ENCODE assay signal across 24 mouse cellular contexts in the genomic region with DNA sequence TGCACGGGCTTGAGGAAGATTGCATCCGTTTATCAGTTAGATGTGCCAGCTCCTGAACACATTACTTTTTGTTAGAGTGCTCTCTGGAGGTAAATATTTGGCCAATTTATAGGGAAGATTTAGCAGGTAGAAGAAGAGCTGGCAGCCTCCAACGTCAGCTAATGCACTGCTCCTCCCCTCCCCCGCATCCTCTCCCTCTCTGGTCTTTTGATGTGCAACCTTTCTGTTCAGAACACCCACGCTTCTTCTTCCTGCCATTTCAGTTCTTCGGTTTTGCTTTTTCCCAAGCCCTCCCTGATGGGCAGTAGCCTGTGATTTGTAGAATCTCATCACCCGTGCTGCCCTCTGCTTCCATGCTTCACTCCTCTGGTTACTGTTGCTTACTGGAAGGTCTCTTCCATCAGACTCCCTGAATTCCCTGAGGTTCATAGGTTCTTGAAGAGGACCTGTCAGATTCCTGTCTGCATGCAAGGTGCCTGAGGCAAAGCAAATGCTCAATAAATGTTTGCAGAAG. TPM values are rescaled to one million over a fixed set of nuclear protein-coding genes. Genes with fewer than 3 reads are reported as not detected.
DNase-seq lines count a peak whose midpoint lies in the region; ATAC-seq and TF ChIP-seq lines count a peak whose summit lies in the region.
"Had no signal": no experiment of that assay in that cellular context is flagged by ENCODE, and none has a peak within 500 bp of the region (broad histone marks: within the 10 kb centered on the region; RNA-seq: fewer than 3 reads in every experiment).

No protein-coding gene starts in this region.

- no peaks in the 10 kb centered on the region for H3K9me3 ChIP-seq in kidney, embryonic 16.5 days (ENCODE audit: low read length)
- no peaks in the 10 kb centered on the region for H3K9me3 ChIP-seq in liver, embryonic 12.5 days (replicated peaks)
- H3K9me3 ChIP-seq: embryonic facial prominence, embryonic 15.5 days; heart, embryonic 12.5 days; limb, embryonic 10.5 days; midbrain, embryonic 15.5 days had no signal

- peak; percentile 74; the same call in 1 of the 2 replicates for ATAC-seq in kidney, embryonic 16.5 days (ENCODE audit: low FRiP score, low TSS enrichment)
- no peak for ATAC-seq in liver, embryonic 12.5 days
- ATAC-seq: intestine, postnatal 0 days; midbrain, embryonic 15.5 days; Patski had no signal

- DNase-seq in kidney, postnatal 36 days: no peak
- DNase-seq in CD4-positive helper T cell, adult 2 months (ENCODE audit: low read depth, low spot score): peak; percentile 67
- peak; percentile 55 for DNase-seq in T-cell, adult 2 months (ENCODE audit: low spot score)
- peak; percentile 58 for DNase-seq in thymus, adult 2 months
- no peak for DNase-seq in heart, adult 18-20 months
- no peak for DNase-seq in heart, postnatal 4 days
- DNase-seq: cerebellum, adult 2 months; cerebellum, postnatal 36 days; heart, postnatal 14 days; retina, postnatal 1 day had no signal

- H3K27me3 ChIP-seq in kidney, embryonic 16.5 days (ENCODE audit: insufficient read depth, low read length): no peaks in the 10 kb centered on the region
- no peaks in the 10 kb centered on the region for H3K27me3 ChIP-seq in thymus, adult 2 months (ENCODE audit: control insufficient read depth, insufficient read depth, low read length)
- H3K27me3 ChIP-seq in liver, embryonic 12.5 days (replicated peaks): no peaks in the 10 kb centered on the region
- H3K27me3 ChIP-seq: embryonic facial prominence, embryonic 15.5 days; heart, embryonic 12.5 days; midbrain, embryonic 15.5 days; Patski had no signal

- no peaks in the 10 kb centered on the region for H3K36me3 ChIP-seq in kidney, embryonic 16.5 days (ENCODE audit: insufficient read depth, low read length)
- no peaks in the 10 kb centered on the region for H3K36me3 ChIP-seq in thymus, adult 2 months (ENCODE audit: control insufficient read depth, insufficient read depth, low read length)
- H3K36me3 ChIP-seq in liver, embryonic 12.5 days: no peaks in the 10 kb centered on the region
- H3K36me3 ChIP-seq: embryonic facial prominence, embryonic 15.5 days; heart, embryonic 12.5 days; limb, embryonic 10.5 days; midbrain, embryonic 15.5 days had no signal

- H3K9ac ChIP-seq in kidney, embryonic 16.5 days (replicated peaks; ENCODE audit: low read length): no peak overlapping the region
- no peak overlapping the region for H3K9ac ChIP-seq in liver, embryonic 12.5 days
- H3K9ac ChIP-seq: embryonic facial prominence, embryonic 15.5 days; heart, embryonic 12.5 days; hindbrain, embryonic 14.5 days; midbrain, embryonic 15.5 days had no signal

- H3K4me2 ChIP-seq in kidney, embryonic 16.5 days (replicated peaks; ENCODE audit: low read depth, low read length): 0 out of 2 replicates have a peak overlapping the region, but pooled peaks have one; percentile 2
- H3K4me2 ChIP-seq in liver, embryonic 12.5 days: no peak overlapping the region
- H3K4me2 ChIP-seq: embryonic facial prominence, embryonic 15.5 days; heart, embryonic 12.5 days; hindbrain, embryonic 14.5 days; liver, embryonic 11.5 days; midbrain, embryonic 15.5 days had no signal

- WGBS in kidney, embryonic 16.5 days: 16% methylated on average over 7 of the region's 7 CpGs
- WGBS in thymus, adult 2 months: 30% methylated on average over 7 of the region's 7 CpGs
- 44% methylated on average over 7 of the region's 7 CpGs for WGBS in liver, embryonic 12.5 days (ENCODE audit: insufficient replicate concordance)

- H3K4me1 ChIP-seq in kidney, embryonic 16.5 days (ENCODE audit: insufficient read depth, low read length): 0 out of 2 replicates have a peak, but pooled peaks cover 2% of the 10 kb centered on the region
- peaks cover 5% of the 10 kb centered on the region for H3K4me1 ChIP-seq in thymus, adult 2 months (replicated peaks; ENCODE audit: control insufficient read depth, insufficient read depth, low read length)
- H3K4me1 ChIP-seq in liver, embryonic 12.5 days: no peaks in the 10 kb centered on the region

- TF ChIP-seq CTCF in thymus, adult 2 months (IDR thresholded peaks at IDR 0.05; ENCODE audit: borderline replicate concordance, control insufficient read depth, extremely low read depth, insufficient read depth, low read length, poor library complexity): no peak

- no peak for TF ChIP-seq POLR2A in thymus, adult 2 months (IDR thresholded peaks at IDR 0.05; ENCODE audit: control insufficient read depth, extremely low read depth, insufficient read depth, low read length, poor library complexity)

- H3K4me3 ChIP-seq in kidney, embryonic 16.5 days (ENCODE audit: low read length): no peak overlapping the region
- no peak overlapping the region for H3K4me3 ChIP-seq in thymus, adult 2 months (ENCODE audit: control insufficient read depth, insufficient read depth, low read length)
- no peak overlapping the region for H3K4me3 ChIP-seq in liver, embryonic 12.5 days
- H3K4me3 ChIP-seq: embryonic facial prominence, embryonic 15.5 days; heart, embryonic 12.5 days; limb, embryonic 10.5 days; midbrain, embryonic 15.5 days had no signal

- no peak overlapping the region for H3K27ac ChIP-seq in kidney, embryonic 16.5 days (ENCODE audit: low read length)
- peak overlapping the region; percentile 10; the same call in 1 of the 2 replicates for H3K27ac ChIP-seq in thymus, adult 2 months (ENCODE audit: control insufficient read depth, insufficient read depth, low read length)
- H3K27ac ChIP-seq in liver, embryonic 12.5 days: no peak overlapping the region
- H3K27ac ChIP-seq: embryonic facial prominence, embryonic 15.5 days; hindbrain, embryonic 14.5 days; limb, embryonic 10.5 days; midbrain, embryonic 15.5 days had no signal

RNA-seq across cellular contexts. Expression of a gene that starts 4.5 kb away (rescaled TPM):
- polyA plus RNA-seq in kidney, embryonic 16.5 days (2015; fragmentation: Nextera tagmentation; extraction: Ambion mirVana): 0.18 and 0.54 TPM in 2 replicates
- polyA plus RNA-seq in thymus, adult 2 months (2012; rRNA removed): 0.10 TPM in 1 of 2 replicates, not detected in the other
- not detected in 2 replicates for polyA plus RNA-seq in liver, embryonic 12.5 days (2016; fragmentation: Nextera tagmentation; extraction: Ambion mirVana)
- not detected for total RNA-seq in heart, adult 18-20 months (2021)
- total RNA-seq in heart, postnatal 4 days (2021): not detected
- total RNA-seq: gastrocnemius, adult 8-10 months; granulocyte monocyte progenitor cell, adult 5-6 weeks had no signal
- polyA plus RNA-seq: large intestine, adult 2 months; limb, embryonic 10.5 days; Patski; small intestine, adult 2 months had no signal

RNA-seq across cellular contexts. Expression of a gene that starts 27.8 kb away (rescaled TPM):
- 75.7 and 77.6 TPM in 2 replicates for polyA plus RNA-seq in kidney, embryonic 16.5 days (2015; fragmentation: Nextera tagmentation; extraction: Ambion mirVana)
- polyA plus RNA-seq in thymus, adult 2 months (2012; rRNA removed): 87.0 and 93.2 TPM in 2 replicates
- 32.8 and 33.3 TPM in 2 replicates for polyA plus RNA-seq in liver, embryonic 12.5 days (2016; fragmentation: Nextera tagmentation; extraction: Ambion mirVana)
- 100 to 1,000 TPM in 1 of 2 experiments, 10 to 100 TPM in 1; 97.4 to 100 TPM for total RNA-seq in heart, adult 18-20 months (2021)
- total RNA-seq in heart, postnatal 4 days (2021): 10 to 100 TPM; 71.7 to 73.4 TPM

RNA-seq across cellular contexts. Expression of a gene that starts 50.2 kb away (rescaled TPM):
- 36.3 and 39.1 TPM in 2 replicates for polyA plus RNA-seq in kidney, embryonic 16.5 days (2015; fragmentation: Nextera tagmentation; extraction: Ambion mirVana)
- 14.1 and 16.0 TPM in 2 replicates for polyA plus RNA-seq in thymus, adult 2 months (2012; rRNA removed)
- polyA plus RNA-seq in liver, embryonic 12.5 days (2016; fragmentation: Nextera tagmentation; extraction: Ambion mirVana): 53.0 and 54.2 TPM in 2 replicates
- total RNA-seq in heart, adult 18-20 months (2021): 10 to 100 TPM; 45.1 to 49.7 TPM
- 10 to 100 TPM; 42.5 to 45.9 TPM for total RNA-seq in heart, postnatal 4 days (2021)

Comparison
In these comparisons a context has a peak if more than half of its experiments do, and no peak if none do; other contexts are left out.
1. DNase-seq: peak in CD4-positive helper T cell, adult 2 months (single experiment), T-cell, adult 2 months (single experiment) and thymus, adult 2 months (single experiment); none in kidney, postnatal 36 days (0 of 2), heart, adult 18-20 months (0 of 2) and heart, postnatal 4 days (single experiment).